Mouse (Mus musculus) forebrain, embryonic 16.5 days (tissue): Measurements from ENCODE around the gene Krt83. TPM values are rescaled to one million over a fixed set of nuclear protein-coding genes. Genes with fewer than 3 reads are reported as not detected.

Experiments used
- ATAC-seq: fragments of 200-750 bp; cut with Nextera tagmentation; 2 replicates; pipeline ENCODE4 v1.8.0; 2017; ENCODE audit warnings: mild to moderate bottlenecking, moderate library complexity
- H3K27ac ChIP-seq: fragments of 300-500 bp; sonication (generic); 2 replicates; pipeline ENCODE4 v1.5.1; 2014; ENCODE audit warnings: low read length, control low read depth
- H3K27me3 ChIP-seq: fragments of 300-500 bp; sonication (generic); replicated peaks from 2 replicates; pipeline ENCODE4 v1.6.1; 2014; ENCODE audit warnings: low read length; ENCODE audit not compliant: control insufficient read depth, insufficient read depth
- H3K36me3 ChIP-seq: fragments of 300-500 bp; sonication (generic); 2 replicates; pipeline ENCODE4 v1.6.1; 2014; ENCODE audit not compliant: control insufficient read depth, insufficient read depth
- H3K4me1 ChIP-seq: fragments of 300-500 bp; sonication (generic); replicated peaks from 2 replicates; pipeline ENCODE4 v1.6.1; 2014; ENCODE audit warnings: low read length; ENCODE audit not compliant: control insufficient read depth, insufficient read depth
- H3K4me2 ChIP-seq: fragments of 300-500 bp; sonication (generic); 2 replicates; pipeline ENCODE4 v1.6.1; 2014; ENCODE audit warnings: mild to moderate bottlenecking, low read length, control low read depth
- H3K4me3 ChIP-seq: fragments of 300-500 bp; sonication (generic); replicated peaks from 2 replicates; pipeline ENCODE4 v1.5.1; 2014; ENCODE audit warnings: mild to moderate bottlenecking, low read length, control low read depth
- H3K9ac ChIP-seq: fragments of 300-500 bp; sonication (generic); replicated peaks from 2 replicates; pipeline ENCODE4 v1.6.1; 2014; ENCODE audit warnings: low read depth, low read length, control low read depth
- H3K9me3 ChIP-seq: fragments of 300-500 bp; sonication (generic); 2 replicates; pipeline ENCODE4 v1.6.1; 2016; ENCODE audit warnings: low read length; ENCODE audit not compliant: control insufficient read depth
- WGBS: fragments of 180-500 bp; shearing (Covaris S2); extraction: QIAGEN DNeasy Blood & Tissue Kit; methylation state at CpG from one replicate; pipeline ENCODE4 v1.1.7; 2014; 5-methylcytosine and 5-hydroxymethylcytosine counted together
- polyA plus RNA-seq: library from polyadenylated mRNA; unstranded; fragments of >200 nt; fragmentation: Nextera tagmentation; extraction: Ambion mirVana; gene quantifications from 2 replicates; pipeline ENCODE4 v1.2.1, GENCODE M21; 2015

The Krt83 gene
- polyA plus RNA-seq, 1 experiment from 2014 or later: not detected

DNA sequence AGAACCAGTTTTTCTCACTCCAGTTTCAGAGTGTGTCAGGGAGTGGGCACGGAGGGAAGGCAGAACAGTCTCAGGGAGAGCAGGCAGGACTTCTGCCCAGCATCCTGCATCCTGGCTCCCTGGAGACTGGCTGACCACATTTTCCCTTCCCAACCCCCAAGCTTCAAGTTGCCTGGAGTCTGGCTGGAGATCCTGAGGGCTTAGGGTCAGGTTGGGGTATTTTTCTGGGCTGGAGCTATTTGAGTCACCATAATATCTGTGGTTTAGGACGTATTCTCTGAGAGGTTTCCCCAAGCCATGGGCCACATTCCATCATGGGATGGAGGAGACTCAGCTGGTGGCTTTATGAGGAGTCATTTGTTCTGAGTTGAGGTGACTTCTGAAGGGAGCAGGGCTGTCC lies 36.0 kb downstream of the Krt83 start:
- 87% methylated on average over 2 of the region's 2 CpGs for WGBS
- H3K9me3 ChIP-seq: no peaks in the 10 kb centered on the region
- H3K27me3 ChIP-seq: no peaks in the 10 kb centered on the region
- no peak overlapping the region for H3K4me3 ChIP-seq
- no peak overlapping the region for H3K27ac ChIP-seq
- no peaks in the 10 kb centered on the region for H3K36me3 ChIP-seq
- H3K4me1 ChIP-seq: peaks cover 5% of the 10 kb centered on the region; the same call in 1 of the 2 replicates
- H3K9ac ChIP-seq: no peak overlapping the region
- no peak for ATAC-seq
- no peak overlapping the region for H3K4me2 ChIP-seq

DNA sequence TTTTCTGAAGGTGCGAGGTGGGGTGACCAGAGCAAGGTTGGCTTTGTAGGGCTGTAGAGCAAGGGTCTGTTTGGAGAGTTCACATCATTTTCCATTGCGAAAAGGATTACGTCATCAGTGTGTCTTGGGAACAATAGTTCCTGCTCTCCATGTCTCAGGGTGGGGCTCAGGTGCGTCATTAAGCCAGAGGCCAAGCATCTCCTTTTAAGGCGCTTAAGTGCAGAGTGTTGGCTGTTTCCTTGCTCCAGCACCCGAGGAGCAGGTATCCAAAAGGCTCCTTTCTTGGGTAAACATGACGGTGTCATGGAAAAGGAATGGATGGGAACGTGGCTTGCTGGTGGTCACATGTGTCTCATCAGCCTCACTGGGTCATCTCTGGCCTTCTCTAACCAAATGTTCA lies 36.5 kb downstream of the Krt83 start:
- Histone ChIP-seq H3K36me3 (no peaks in the 10 kb centered on the region), H3K9ac (no peak overlapping the region), H3K4me3 (no peak overlapping the region), H3K27ac (no peak overlapping the region), H3K9me3 (no peaks in the 10 kb centered on the region), H3K4me1 (peaks cover 5% of the 10 kb centered on the region; the same call in 1 of the 2 replicates), H3K27me3 (no peaks in the 10 kb centered on the region), H3K4me2 (no peak overlapping the region)
- ATAC-seq: no peak
- 91% methylated on average over 8 of the region's 8 CpGs for WGBS

DNA sequence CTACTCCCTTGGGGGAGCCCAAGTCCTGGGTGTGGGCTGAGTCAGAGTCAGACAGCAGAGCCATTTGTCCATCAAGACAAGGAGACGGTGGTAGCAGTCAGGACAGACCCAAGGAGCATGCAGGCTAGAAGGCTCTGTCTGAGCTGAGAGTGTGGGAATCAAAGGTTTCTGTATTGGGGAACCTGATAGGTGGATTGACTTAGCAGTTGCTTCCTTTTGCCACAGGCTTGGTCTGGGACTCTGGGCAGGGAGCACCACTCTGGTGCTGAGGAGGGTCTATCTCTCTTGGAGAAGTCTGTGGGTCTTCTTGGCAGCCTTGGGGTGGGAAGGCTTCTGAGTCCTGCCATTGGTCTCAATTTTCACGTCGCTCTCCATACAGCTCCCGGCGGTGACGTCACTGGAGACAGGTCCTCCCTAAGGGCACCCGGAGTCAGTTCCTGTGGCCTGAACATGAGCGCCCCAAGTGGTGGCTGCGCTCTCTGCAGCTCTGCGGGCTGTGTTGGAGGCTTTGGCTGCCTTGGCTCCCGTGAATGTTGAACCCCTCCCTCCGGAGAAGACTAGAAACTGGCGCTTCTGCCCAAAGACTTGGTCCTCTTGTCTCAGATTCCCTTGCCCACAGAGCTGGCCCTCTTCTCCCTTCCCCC lies 38.1 kb downstream of the Krt83 start:
- Histone ChIP-seq H3K4me1 (peaks cover 2% of the 10 kb centered on the region; the same call in 1 of the 2 replicates), H3K9me3 (no peaks in the 10 kb centered on the region), H3K4me3 (no peak overlapping the region), H3K36me3 (no peaks in the 10 kb centered on the region), H3K27me3 (no peaks in the 10 kb centered on the region), H3K4me2 (no peak overlapping the region), H3K27ac (no peak overlapping the region), H3K9ac (no peak overlapping the region)
- ATAC-seq: 0 out of 2 replicates have a peak, but pooled peaks have one; percentile 49
- WGBS: 11% methylated on average over 13 of the region's 13 CpGs

DNA sequence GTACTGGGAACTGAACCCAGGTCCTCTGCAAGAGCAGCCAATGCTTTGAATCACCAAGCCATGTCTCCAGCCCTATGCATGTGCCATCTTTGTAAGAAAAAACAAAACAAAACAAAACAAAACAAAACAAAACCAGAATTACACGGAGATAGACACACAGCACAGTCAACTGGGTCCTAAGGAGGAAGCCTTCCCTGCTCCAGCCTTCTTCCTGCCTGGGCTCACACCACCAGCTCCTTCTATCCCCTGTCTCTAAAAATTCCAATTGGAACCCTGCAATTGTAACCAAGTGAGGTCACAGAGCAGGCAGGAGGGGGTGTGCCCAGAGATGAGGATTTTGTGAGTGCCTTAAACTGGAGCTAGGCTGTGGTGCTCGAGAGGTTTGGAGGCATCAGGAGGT lies 43.9 kb downstream of the Krt83 start, which contains the start of gene Krt88:
Krt88 (plus strand) TSS at position 301 of the 400 bp plus-strand sequence.
- Histone ChIP-seq H3K4me1 (no peaks in the 10 kb centered on the region), H3K36me3 (no peaks in the 10 kb centered on the region), H3K27ac (no peak within 1 kb of the TSS), H3K27me3 (no peaks in the 10 kb centered on the region), H3K9me3 (no peaks in the 10 kb centered on the region), H3K4me2 (no peak within 1 kb of the TSS), H3K9ac (no peak within 1 kb of the TSS), H3K4me3 (no peak within 1 kb of the TSS)
- 71% methylated on average over 2 of the region's 2 CpGs for WGBS
- ATAC-seq: no peak

DNA sequence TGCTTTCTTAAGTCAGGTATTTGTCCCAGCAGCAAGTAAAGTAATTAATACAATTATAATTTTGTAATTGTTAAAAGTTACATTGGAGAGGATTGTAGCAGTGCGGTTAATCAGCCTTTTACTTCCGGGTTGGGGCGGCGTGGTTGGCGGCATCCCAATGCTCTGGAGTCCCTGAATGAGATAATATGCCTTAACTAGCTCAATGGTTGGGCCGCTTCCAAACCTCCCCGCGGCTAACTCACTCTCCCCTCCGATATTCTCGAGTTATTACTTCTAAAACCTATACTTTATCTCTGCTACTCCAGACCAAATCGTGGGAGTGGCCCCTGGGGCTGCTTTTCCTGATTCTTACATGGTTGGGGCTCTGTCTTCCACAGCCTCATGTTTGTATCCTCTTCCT lies 44.7 kb downstream of the Krt83 start:
- Histone ChIP-seq H3K4me2 (no peak overlapping the region), H3K36me3 (no peaks in the 10 kb centered on the region), H3K9me3 (no peaks in the 10 kb centered on the region), H3K4me1 (no peaks in the 10 kb centered on the region), H3K4me3 (no peak overlapping the region), H3K27me3 (no peaks in the 10 kb centered on the region), H3K9ac (no peak overlapping the region), H3K27ac (no peak overlapping the region)
- no peak for ATAC-seq
- 41% methylated on average over 11 of the region's 11 CpGs for WGBS

DNA sequence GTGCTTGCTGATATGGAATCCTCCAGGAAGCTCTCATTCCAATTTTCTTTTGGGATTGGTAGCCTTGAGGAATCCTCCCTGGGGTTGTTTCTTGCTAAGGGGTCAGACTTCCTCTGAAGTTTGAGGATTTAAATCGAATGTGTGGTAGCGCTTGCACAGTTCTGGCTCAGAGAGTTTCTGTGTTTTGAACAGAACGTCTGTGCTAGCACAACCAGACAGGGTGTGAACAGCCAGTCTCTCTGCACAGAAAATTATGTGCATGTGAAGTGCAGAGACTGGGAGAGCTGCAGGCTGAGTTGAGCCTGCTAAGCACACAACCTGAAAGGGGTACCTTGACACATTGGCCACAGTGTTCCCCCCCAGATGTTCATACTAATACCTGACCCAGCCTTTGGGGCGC lies 50.5 kb downstream of the Krt83 start:
- WGBS: 72% methylated on average over 4 of the region's 4 CpGs
- no peak overlapping the region for H3K4me2 ChIP-seq
- H3K4me3 ChIP-seq: no peak overlapping the region
- H3K27me3 ChIP-seq: peaks cover 9% of the 10 kb centered on the region
- H3K9me3 ChIP-seq: no peaks in the 10 kb centered on the region
- H3K4me1 ChIP-seq: peaks cover 8% of the 10 kb centered on the region; the same call in 1 of the 2 replicates
- H3K36me3 ChIP-seq: no peaks in the 10 kb centered on the region
- peak; percentile 66 for ATAC-seq
- no peak overlapping the region for H3K9ac ChIP-seq
- H3K27ac ChIP-seq: no peak overlapping the region

DNA sequence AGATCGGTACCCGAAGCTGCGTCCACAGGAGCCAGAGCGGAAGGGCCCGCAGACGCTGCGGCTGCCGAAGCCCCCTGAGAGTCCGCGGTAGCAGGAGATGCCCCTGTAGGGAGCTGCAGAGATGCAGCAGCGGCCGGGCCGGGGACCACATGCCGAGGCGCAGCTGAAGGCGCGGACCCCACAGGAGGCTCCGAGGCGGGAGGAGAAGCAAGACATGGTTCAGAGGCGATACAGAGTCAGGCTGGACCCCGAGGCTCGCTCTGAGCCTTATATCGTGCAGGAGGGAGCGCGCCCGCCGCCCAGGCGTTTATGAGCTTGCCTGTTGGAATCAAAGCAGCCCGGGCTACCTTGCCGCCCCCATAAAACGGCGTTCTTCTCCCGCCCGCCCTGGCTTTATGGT lies 52.8 kb downstream of the Krt83 start, which contains the start of gene Krt87:
Krt87 (minus strand) TSS at position 250 of the 400 bp plus-strand sequence.
- peaks cover 8% of the 10 kb centered on the region; the same call in 1 of the 2 replicates for H3K4me1 ChIP-seq
- ATAC-seq: no peak
- WGBS: 2% methylated on average over 30 of the region's 34 CpGs
- peaks cover 9% of the 10 kb centered on the region for H3K27me3 ChIP-seq
- H3K4me2 ChIP-seq: peak within 1 kb of the TSS; percentile 50
- H3K4me3 ChIP-seq: peak within 1 kb of the TSS; percentile 37
- peak within 1 kb of the TSS; percentile 24 for H3K9ac ChIP-seq
- H3K36me3 ChIP-seq: no peaks in the 10 kb centered on the region
- no peaks in the 10 kb centered on the region for H3K9me3 ChIP-seq
- no peak within 1 kb of the TSS for H3K27ac ChIP-seq

DNA sequence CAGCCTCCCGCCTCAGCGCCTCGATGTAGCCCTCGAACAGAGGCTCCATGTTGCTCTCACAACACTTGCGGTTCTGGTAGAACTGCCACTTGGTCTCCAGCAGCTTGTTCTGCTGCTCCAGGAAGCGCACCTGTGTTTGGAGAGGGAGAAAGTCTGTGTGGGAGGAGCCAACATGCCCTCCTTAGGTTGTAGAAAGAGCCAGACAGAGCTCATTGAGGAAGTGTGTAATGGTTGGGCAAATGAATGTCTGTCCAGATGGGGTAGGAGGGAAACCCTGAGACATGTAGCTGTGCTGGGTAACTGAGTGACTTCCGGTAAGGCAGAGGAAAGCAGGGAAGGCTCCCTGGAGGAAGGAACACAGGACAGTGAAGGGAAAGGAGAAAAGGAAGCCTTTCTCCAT lies 54.7 kb downstream of the Krt83 start:
- Histone ChIP-seq H3K36me3 (no peaks in the 10 kb centered on the region), H3K4me3 (no peak overlapping the region), H3K4me2 (no peak overlapping the region), H3K4me1 (peaks cover 8% of the 10 kb centered on the region; the same call in 1 of the 2 replicates), H3K27me3 (peaks cover 9% of the 10 kb centered on the region), H3K9ac (no peak overlapping the region), H3K27ac (no peak overlapping the region), H3K9me3 (no peaks in the 10 kb centered on the region)
- WGBS: 93% methylated on average over 5 of the region's 7 CpGs
- ATAC-seq: no peak
